Mouse (Mus musculus) lung, postnatal 0 days (tissue): ENCODE measurements around the gene Ccni. TPM values are rescaled to one million over a fixed set of nuclear protein-coding genes. Genes with fewer than 3 reads are reported as not detected.

Experiments used
- ATAC-seq: fragments of 200-750 bp; cut with Nextera tagmentation; 2 replicates; pipeline ENCODE4 v1.8.0; 2017; ENCODE audit warnings: moderate library complexity
- DNase-seq: peaks from one replicate; pipeline ENCODE4 v3.0.0-alpha.2; 2016; ENCODE audit warnings: low spot score
- H3K27ac ChIP-seq: fragments of 300-500 bp; sonication (generic); 2 replicates; pipeline ENCODE4 v1.5.1; 2014; ENCODE audit warnings: antibody characterized with exemption, mild to moderate bottlenecking, low read length, mixed read lengths
- H3K27me3 ChIP-seq: fragments of 300-500 bp; sonication (generic); replicated peaks from 2 replicates; pipeline ENCODE4 v1.6.1; 2014; ENCODE audit warnings: low read length, mixed read lengths; ENCODE audit not compliant: insufficient read depth
- H3K36me3 ChIP-seq: fragments of 300-500 bp; sonication (generic); 2 replicates; pipeline ENCODE4 v1.6.1; 2014; ENCODE audit warnings: low read length, mixed read lengths; ENCODE audit not compliant: insufficient read depth
- H3K4me1 ChIP-seq: fragments of 300-500 bp; sonication (generic); 2 replicates; pipeline ENCODE4 v1.6.1; 2014; ENCODE audit warnings: antibody characterized with exemption, low read depth, low read length, mixed read lengths; ENCODE audit not compliant: insufficient read depth
- H3K4me2 ChIP-seq: fragments of 300-500 bp; sonication (generic); replicated peaks from 2 replicates; pipeline ENCODE4 v1.6.1; 2014; ENCODE audit warnings: low read depth, mild to moderate bottlenecking, low read length, moderate library complexity, mixed read lengths
- H3K4me3 ChIP-seq: fragments of 300-500 bp; sonication (generic); 2 replicates; pipeline ENCODE4 v1.5.1; 2014; ENCODE audit warnings: low read depth, low read length
- H3K9ac ChIP-seq: fragments of 300-500 bp; sonication (generic); replicated peaks from 2 replicates; pipeline ENCODE4 v1.6.1; 2014; ENCODE audit warnings: low read depth, mild to moderate bottlenecking
- H3K9me3 ChIP-seq: fragments of 300-500 bp; sonication (generic); 2 replicates; pipeline ENCODE4 v1.6.1; 2016; ENCODE audit warnings: low read length, mixed read lengths
- CTCF ChIP-seq: IDR thresholded peaks from 2 replicates; pipeline ENCODE4 v1.5.1; 2016; ENCODE audit warnings: antibody characterized with exemption, mild to moderate bottlenecking
- EP300 ChIP-seq: IDR thresholded peaks from 2 replicates; pipeline ENCODE4 v1.6.1; 2016; ENCODE audit warnings: antibody characterized with exemption, mild to moderate bottlenecking, control low read depth
- WGBS: fragments of 180-500 bp; shearing (Covaris S2); extraction: QIAGEN DNeasy Blood & Tissue Kit; methylation state at CpG from one replicate; pipeline ENCODE4 v1.1.7; 2014; 5-methylcytosine and 5-hydroxymethylcytosine counted together
- polyA plus RNA-seq: library from polyadenylated mRNA; unstranded; fragments of >200 nt; fragmentation: Nextera tagmentation; extraction: Ambion mirVana; gene quantifications from 2 replicates; pipeline ENCODE4 v1.2.1, GENCODE M21; 2015

Ccni gene
- polyA plus RNA-seq, 1 experiment from 2014 or later: 81.3 TPM

DNA sequence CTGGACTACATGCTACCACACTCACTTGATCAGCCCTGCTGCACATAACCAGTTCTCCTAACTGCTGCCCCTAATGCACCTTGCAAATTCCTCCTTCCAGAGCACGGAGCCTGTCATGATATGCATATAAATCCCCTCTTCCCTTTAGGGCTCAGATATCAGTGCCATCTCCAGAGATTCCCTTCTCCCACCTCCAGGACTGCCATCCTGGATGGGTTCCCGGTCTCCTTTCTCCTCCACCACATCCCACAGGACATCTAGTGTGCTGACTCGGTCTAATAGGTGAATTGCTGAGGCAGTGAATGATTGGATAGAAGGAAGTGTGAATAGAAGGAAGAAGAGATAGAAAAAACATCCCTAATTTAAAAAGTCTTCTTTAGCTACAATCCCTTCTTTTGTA, 25.4 kb upstream of the Ccni start:
- no peak for DNase-seq
- ATAC-seq: no peak
- H3K36me3 ChIP-seq: no peaks in the 10 kb centered on the region
- H3K27me3 ChIP-seq: no peaks in the 10 kb centered on the region
- TF ChIP-seq EP300: no peak
- no peak for TF ChIP-seq CTCF
- H3K4me2 ChIP-seq: no peak overlapping the region
- 64% methylated on average over 3 of the region's 3 CpGs for WGBS
- no peak overlapping the region for H3K4me3 ChIP-seq
- no peaks in the 10 kb centered on the region for H3K9me3 ChIP-seq
- H3K27ac ChIP-seq: no peak overlapping the region
- H3K4me1 ChIP-seq: no peaks in the 10 kb centered on the region
- H3K9ac ChIP-seq: no peak overlapping the region

DNA sequence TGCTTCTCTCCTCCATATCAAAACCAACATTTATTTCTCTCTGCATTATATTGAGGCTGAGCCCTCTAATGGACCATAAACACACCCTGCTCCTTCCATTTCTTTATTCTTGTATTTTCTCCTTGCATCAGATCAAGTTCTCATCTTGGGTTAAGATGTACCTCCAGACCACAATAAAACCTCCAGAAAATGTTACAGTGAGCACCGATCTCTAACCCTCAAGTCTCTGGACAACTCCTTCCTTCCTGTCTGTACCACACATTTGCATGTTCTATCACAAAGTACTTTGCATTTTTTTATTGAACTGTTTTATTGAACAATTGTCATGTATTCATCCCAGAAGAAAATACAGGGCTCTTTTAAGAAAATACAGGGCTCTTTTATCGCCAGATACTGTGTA, 23.2 kb upstream of the Ccni start:
- no peak for TF ChIP-seq CTCF
- TF ChIP-seq EP300: no peak
- H3K4me2 ChIP-seq: no peak overlapping the region
- H3K27me3 ChIP-seq: no peaks in the 10 kb centered on the region
- WGBS: 81% methylated on average over 2 of the region's 2 CpGs
- H3K27ac ChIP-seq: no peak overlapping the region
- H3K9me3 ChIP-seq: no peaks in the 10 kb centered on the region
- no peaks in the 10 kb centered on the region for H3K36me3 ChIP-seq
- ATAC-seq (no peak), DNase-seq (no peak)
- H3K4me3 ChIP-seq: no peak overlapping the region
- no peak overlapping the region for H3K9ac ChIP-seq
- H3K4me1 ChIP-seq: no peaks in the 10 kb centered on the region

DNA sequence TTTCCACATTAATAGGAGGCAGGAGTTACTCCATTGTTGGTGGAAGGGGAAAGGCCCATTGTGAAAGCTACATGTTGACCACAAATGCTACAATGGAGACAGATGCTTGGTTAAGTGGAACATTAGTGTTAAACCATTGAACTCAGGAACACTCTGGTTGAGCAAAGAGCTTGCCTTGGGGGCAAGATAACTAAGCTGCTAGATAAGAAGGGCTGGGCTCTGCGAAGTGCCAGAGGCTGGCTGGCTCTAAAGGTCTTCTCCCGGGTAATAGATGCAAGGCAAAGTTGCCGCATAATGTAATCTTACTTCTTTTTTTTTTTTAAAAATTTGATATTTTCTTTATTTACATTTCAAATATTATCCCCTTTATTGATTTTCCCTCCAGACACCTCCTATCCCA, 20.9 kb upstream of the Ccni start:
- no peak for DNase-seq
- H3K4me1 ChIP-seq: no peaks in the 10 kb centered on the region
- TF ChIP-seq CTCF: no peak
- no peak for TF ChIP-seq EP300
- H3K27me3 ChIP-seq: no peaks in the 10 kb centered on the region
- ATAC-seq: no peak
- no peak overlapping the region for H3K4me3 ChIP-seq
- no peaks in the 10 kb centered on the region for H3K36me3 ChIP-seq
- WGBS: 91% methylated on average over 3 of the region's 3 CpGs
- no peak overlapping the region for H3K9ac ChIP-seq
- no peak overlapping the region for H3K27ac ChIP-seq
- H3K9me3 ChIP-seq: no peaks in the 10 kb centered on the region
- H3K4me2 ChIP-seq: no peak overlapping the region

DNA sequence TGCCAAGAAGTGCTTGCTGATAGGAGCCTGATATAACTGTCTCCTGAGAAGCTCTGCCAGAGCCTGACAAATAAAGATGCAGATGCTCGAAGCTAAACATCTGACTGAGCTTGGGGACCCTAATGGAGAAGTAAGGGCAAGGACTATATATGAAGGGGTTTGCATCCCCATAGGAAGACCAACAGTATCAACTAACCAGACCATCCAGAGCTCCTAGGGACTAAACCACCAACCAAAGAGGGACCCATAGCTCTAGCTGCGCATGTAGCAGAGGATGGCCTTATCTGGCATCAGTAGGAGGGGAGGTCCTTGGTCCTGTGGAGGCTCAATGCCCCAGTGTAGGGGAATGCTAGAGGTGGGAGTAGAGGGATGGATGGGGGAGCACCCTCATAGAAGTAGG, 18.3 kb upstream of the Ccni start:
- Histone ChIP-seq H3K9ac (no peak overlapping the region), H3K4me1 (no peaks in the 10 kb centered on the region)

DNA sequence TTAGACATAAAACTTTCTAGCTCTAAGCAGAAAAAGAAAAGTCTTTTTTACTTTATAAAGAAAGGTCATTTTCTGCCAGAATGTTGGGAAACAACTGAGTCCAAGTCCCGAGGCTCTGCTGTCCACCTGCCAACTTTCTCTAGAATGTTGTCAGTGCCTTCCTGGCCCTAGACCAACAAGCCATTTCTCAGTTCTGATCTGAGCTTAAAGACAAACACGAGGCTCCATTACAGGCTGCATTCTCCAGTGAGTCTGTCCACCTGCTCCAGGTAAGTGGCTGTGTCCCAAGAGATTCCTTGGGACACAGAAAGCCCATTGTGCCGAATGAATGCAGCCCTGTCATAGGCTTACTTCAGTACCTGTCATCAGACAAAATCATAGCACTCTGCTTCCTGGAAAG, 15.4 kb upstream of the Ccni start:
- TF ChIP-seq EP300: no peak
- no peak for TF ChIP-seq CTCF
- H3K27me3 ChIP-seq: no peaks in the 10 kb centered on the region
- peak; percentile 74 for ATAC-seq
- DNase-seq: peak; percentile 88
- no peak overlapping the region for H3K4me3 ChIP-seq
- H3K27ac ChIP-seq: no peak overlapping the region
- H3K4me1 ChIP-seq: no peaks in the 10 kb centered on the region
- H3K9ac ChIP-seq: no peak overlapping the region
- no peaks in the 10 kb centered on the region for H3K36me3 ChIP-seq
- WGBS: 30% methylated on average over 3 of the region's 3 CpGs
- H3K9me3 ChIP-seq: no peaks in the 10 kb centered on the region
- H3K4me2 ChIP-seq: 0 out of 2 replicates have a peak overlapping the region, but pooled peaks have one; percentile 2

More for the DNA sequence above, 18.3 kb upstream of the Ccni start:
- TF ChIP-seq CTCF (no peak), EP300 (no peak)
- H3K4me2 ChIP-seq: no peak overlapping the region
- H3K36me3 ChIP-seq: no peaks in the 10 kb centered on the region
- no peaks in the 10 kb centered on the region for H3K27me3 ChIP-seq
- ATAC-seq (no peak), DNase-seq (no peak)
- H3K9me3 ChIP-seq: no peaks in the 10 kb centered on the region
- WGBS: 58% methylated on average over 2 of the region's 2 CpGs
- no peak overlapping the region for H3K4me3 ChIP-seq
- H3K27ac ChIP-seq: no peak overlapping the region

DNA sequence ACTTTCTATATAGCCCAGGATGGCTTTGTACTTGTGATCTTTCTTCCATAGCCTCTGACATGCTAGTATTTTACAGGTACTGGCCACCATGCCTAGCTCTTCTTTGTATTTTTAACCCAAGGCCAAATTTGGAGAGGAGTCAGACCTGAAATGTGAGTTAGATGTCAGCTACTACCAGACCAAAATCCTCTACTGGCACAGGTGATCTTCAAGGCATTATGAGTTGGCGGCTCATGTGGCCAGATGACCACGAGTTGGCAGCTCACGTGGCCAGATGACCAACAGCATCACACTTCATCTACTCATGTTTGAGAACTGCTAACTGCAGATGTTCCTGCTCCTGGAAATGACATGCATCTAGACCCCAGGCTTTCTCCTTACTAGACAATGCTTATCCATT, 12.1 kb upstream of the Ccni start:
- no peak for TF ChIP-seq EP300
- TF ChIP-seq CTCF: no peak
- Histone ChIP-seq H3K36me3 (no peaks in the 10 kb centered on the region), H3K4me3 (no peak overlapping the region), H3K27ac (no peak overlapping the region), H3K9me3 (no peaks in the 10 kb centered on the region), H3K4me2 (no peak overlapping the region), H3K4me1 (no peaks in the 10 kb centered on the region), H3K27me3 (no peaks in the 10 kb centered on the region), H3K9ac (no peak overlapping the region)
- WGBS: 78% methylated on average over 3 of the region's 3 CpGs
- no peak for DNase-seq
- ATAC-seq: no peak

DNA sequence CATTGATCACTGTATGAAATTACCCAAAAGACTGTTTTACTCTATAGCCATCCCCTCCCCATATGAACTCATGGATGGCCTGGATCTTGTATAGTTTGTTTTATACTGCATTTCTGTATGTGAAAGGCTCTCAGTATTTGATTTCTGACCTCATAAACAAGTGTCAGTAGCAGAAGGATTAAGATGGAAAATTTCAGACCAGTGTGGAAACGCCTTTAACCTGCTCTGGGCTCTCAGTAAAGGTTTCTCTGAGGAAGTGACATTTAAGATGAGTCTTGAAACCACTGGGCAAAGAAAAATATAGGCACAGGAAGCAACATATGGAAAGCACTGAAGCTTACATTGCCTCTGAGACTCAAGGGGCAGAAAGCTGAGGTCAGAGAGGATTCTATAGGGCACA, 1.3 kb upstream of the Ccni start:
- peak overlapping the region; percentile 90; the same call in 1 of the 2 replicates for H3K27ac ChIP-seq
- peaks cover 2% of the 10 kb centered on the region for H3K4me1 ChIP-seq

More for the DNA sequence above, 1.3 kb upstream of the Ccni start:
- DNase-seq (no peak), ATAC-seq (no peak)
- no peak overlapping the region for H3K4me3 ChIP-seq
- 0 out of 2 replicates have a peak overlapping the region, but pooled peaks have one; percentile 72 for H3K4me2 ChIP-seq
- no peaks in the 10 kb centered on the region for H3K9me3 ChIP-seq
- no peaks in the 10 kb centered on the region for H3K27me3 ChIP-seq
- no peak overlapping the region for H3K9ac ChIP-seq
- 61% methylated on average over 1 of the region's 1 CpGs for WGBS
- no peaks in the 10 kb centered on the region for H3K36me3 ChIP-seq
- TF ChIP-seq EP300 (no peak), CTCF (no peak)
